8 mouse cellular contexts compared by ENCODE assay signal in genomic region chr11:78750885-78751842, GRCm38 (mm10). TPM values are rescaled to one million over a fixed set of nuclear protein-coding genes. Genes with fewer than 3 reads are reported as not detected.
DNase-seq lines count a peak whose midpoint lies in the region; ATAC-seq lines count a peak whose summit lies in the region.

Ccnq (minus strand) TSS chr11:78751729.

- 11% methylated on average over 59 of the region's 59 CpGs for WGBS in hindbrain, embryonic 12.5 days

- H3K36me3 ChIP-seq in hindbrain, embryonic 12.5 days, result peaks cover 4% of the 10 kb centered on the region; the same call in 1 of the 2 replicates

- peak within 1 kb of the TSS; percentile 72 for H3K9ac ChIP-seq in hindbrain, embryonic 12.5 days

- peak; percentile 89 for ATAC-seq in hindbrain, embryonic 12.5 days (ENCODE audit: low FRiP score)

- H3K27ac ChIP-seq in hindbrain, embryonic 12.5 days, result peak within 1 kb of the TSS; percentile 58; the same call in 1 of the 2 replicates

- no peaks in the 10 kb centered on the region for H3K27me3 ChIP-seq in hindbrain, embryonic 12.5 days

- peaks cover 10% of the 10 kb centered on the region for H3K4me1 ChIP-seq in hindbrain, embryonic 12.5 days

- H3K9me3 ChIP-seq in hindbrain, embryonic 12.5 days (replicated peaks), result no peaks in the 10 kb centered on the region

- H3K4me3 ChIP-seq in hindbrain, embryonic 12.5 days, result peak within 1 kb of the TSS; percentile 54

- peak within 1 kb of the TSS; percentile 61 for H3K4me2 ChIP-seq in hindbrain, embryonic 12.5 days (replicated peaks)

- DNase-seq in T-cell, adult 2 months (ENCODE audit: low spot score), result peak; percentile 67
- peak; percentile 68 to 69 for DNase-seq in cerebellum, postnatal 14 days
- DNase-seq in frontal cortex, postnatal 10 days (ENCODE audit: low spot score in 2 of 2), result peak; percentile 41 to 72
- peak; percentile 45 to 63 for DNase-seq in layer of hippocampus, postnatal 25 days (ENCODE audit: extremely low spot score in 1 of 2, low spot score in 1 of 2)
- DNase-seq in lung, postnatal 4 days, result peak; percentile 86 to 89
- DNase-seq in retina, postnatal 1 day, result peak; percentile 84
- DNase-seq in urinary bladder, adult 18-20 months (ENCODE audit: low spot score in 2 of 2), result peak; percentile 65 to 68

RNA-seq across cellular contexts. Expression of gene Ccnq, which starts in this region (rescaled TPM):
- 29.2 and 31.3 TPM in 2 replicates for polyA plus RNA-seq in hindbrain, embryonic 12.5 days (2016; fragmentation: Nextera tagmentation; extraction: Ambion mirVana)
- 10 to 100 TPM; 17.9 to 19.5 TPM for total RNA-seq in layer of hippocampus, postnatal 25 days (2021)

Comparison
In these comparisons a context has a peak if more than half of its experiments do, and no peak if none do; other contexts are left out.
1. Peak in every context shown above with its lines: DNase-seq, ATAC-seq, H3K4me3 ChIP-seq and H3K27ac ChIP-seq.